Mouse (Mus musculus) bone marrow macrophage, adult 2 months (primary cell): ENCODE results near the gene Cbln3. TPM values are rescaled to one million over a fixed set of nuclear protein-coding genes. Genes with fewer than 3 reads are reported as not detected.
A peak's percentile ranks its signal among the peaks of the same experiment; 100 is the strongest.

Experiments used
- H3K27ac ChIP-seq: 2 replicates; pipeline ENCODE4 v1.5.1; 2012; ENCODE audit warnings: low read depth, low read length; ENCODE audit not compliant: insufficient read depth
- H3K4me1 ChIP-seq: 2 replicates; pipeline ENCODE4 v1.6.1; 2012; ENCODE audit warnings: low read length; ENCODE audit not compliant: control insufficient read depth, insufficient read depth
- H3K4me3 ChIP-seq: 2 replicates; pipeline ENCODE4 v1.5.1; 2012; ENCODE audit warnings: mild to moderate bottlenecking, low read length, moderate library complexity; ENCODE audit not compliant: insufficient read depth
- CTCF ChIP-seq: IDR thresholded peaks from 2 replicates; pipeline ENCODE4 v1.5.1; 2012; ENCODE audit warnings: low read depth, mild to moderate bottlenecking, low read length, moderate library complexity
- POLR2A ChIP-seq: IDR thresholded peaks from 2 replicates; pipeline ENCODE4 v1.6.1; 2012; ENCODE audit warnings: mild to moderate bottlenecking, low read depth, low read length, borderline replicate concordance
- polyA plus RNA-seq: library from polyadenylated mRNA; stranded (reverse); fragments of >200 nt; gene quantifications from 2 replicates; pipeline ENCODE4 v1.2.4, GENCODE M21; 2012; ENCODE audit not compliant: missing spikeins, insufficient read depth, insufficient read length

Cbln3 gene
- polyA plus RNA-seq, 1 experiment: not detected

DNA sequence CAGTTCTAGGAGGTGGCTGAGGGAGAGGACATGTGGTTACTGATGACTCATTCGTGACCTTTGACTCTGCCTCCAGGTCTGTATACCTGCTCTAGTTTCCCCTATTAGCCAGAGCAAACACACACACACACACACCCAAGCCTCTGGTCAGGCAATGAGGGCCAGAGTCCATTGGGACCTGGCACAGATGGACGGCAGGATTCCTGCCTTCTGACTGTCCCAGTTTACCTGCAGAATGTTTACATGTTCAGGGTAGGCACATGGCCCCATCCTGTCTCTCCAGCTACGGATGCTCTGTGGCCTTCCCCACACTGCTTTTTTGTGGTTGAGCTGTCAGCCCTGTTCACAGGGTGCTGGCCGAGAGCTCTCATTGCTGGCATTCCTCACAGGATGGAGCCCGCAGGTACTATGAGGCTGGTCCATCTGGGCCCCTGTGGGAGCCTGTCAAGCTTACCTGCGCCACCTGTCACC, 2.0 kb downstream of the Cbln3 start:
- TF ChIP-seq CTCF (no peak), POLR2A (no peak)
- H3K4me1 ChIP-seq: peaks cover 16% of the 10 kb centered on the region

DNA sequence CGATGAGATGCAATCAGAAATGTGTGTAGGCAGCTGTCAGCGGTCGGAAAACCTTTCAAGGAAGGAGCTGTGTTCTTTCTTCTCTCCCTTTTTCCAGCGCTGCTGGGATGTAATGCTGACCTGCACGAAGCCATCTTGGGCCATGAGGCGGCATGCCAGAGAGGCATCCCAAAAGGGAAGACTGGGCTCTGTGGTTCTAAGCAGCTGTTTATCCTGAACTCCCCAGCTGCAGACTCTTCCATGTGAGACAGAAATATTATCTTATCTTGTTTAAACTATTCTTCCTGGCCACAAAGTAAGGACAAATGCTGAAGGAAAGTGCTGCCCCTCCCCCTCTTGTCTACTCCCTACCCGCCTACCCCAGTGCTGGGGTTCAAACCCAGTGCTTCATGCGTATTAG, 3.2 kb downstream of the Cbln3 start:
- Histone ChIP-seq H3K27ac (no peak overlapping the region), H3K4me3 (no peak overlapping the region), H3K4me1 (peaks cover 7% of the 10 kb centered on the region)
- TF ChIP-seq POLR2A (no peak), CTCF (no peak)

More for the DNA sequence above, 2.0 kb downstream of the Cbln3 start:
- Histone ChIP-seq H3K4me3 (no peak overlapping the region), H3K27ac (no peak overlapping the region)

DNA sequence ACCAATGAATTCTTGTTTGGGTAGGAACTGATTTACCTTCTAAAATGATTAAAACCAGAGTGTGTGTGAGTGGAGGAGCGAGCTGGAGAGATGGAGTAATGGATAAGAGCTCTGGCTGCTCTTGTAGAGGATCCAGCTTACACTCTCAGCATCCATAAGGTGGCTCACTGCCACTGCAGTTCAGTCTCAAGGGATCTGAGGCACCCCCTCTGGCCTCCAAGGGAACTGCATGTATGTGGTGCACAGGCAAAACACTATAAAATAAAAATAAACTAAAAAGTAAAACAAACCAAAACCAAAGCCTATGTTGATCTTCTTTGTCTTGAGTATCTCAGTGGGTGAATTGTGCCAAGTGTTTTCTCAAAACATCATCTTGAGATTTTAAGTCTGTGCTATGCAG, 4.6 kb downstream of the Cbln3 start:
- Histone ChIP-seq H3K27ac (no peak overlapping the region), H3K4me3 (no peak overlapping the region), H3K4me1 (peaks cover 7% of the 10 kb centered on the region)
- TF ChIP-seq POLR2A (no peak), CTCF (0 out of 2 replicates have a peak, but pooled peaks have one; percentile 29)

DNA sequence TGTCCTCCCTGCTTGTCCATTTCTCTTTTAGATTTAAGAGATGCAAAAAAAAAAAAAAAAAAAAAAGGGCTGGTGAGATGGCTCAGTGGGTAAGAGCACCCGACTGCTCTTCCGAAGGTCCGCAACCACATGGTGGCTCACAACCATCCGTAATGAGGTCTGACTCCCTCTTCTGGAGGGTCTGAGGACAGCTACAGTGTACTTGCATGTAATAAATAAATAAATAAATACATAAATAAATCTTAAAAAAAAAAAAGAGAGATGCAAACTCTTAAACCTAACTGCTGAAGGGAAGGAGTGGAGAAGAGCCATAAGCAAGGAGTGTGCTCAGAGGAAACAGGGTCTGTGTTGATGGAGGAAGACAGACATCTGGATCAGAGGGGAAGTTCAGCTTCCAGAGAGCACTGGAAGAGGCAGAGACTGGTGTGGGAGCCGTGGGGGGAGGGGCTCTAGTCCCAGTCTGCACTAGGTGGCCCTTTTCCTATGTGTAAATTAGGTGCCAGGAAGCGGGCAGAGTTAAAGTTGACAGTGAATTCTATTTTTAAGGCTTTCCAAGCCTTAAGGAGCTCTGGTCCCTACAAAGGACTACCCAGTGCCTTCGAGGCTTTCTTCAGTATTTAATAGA, 5.8 kb downstream of the Cbln3 start:
- Histone ChIP-seq H3K4me1 (no peaks in the 10 kb centered on the region), H3K4me3 (no peak overlapping the region), H3K27ac (no peak overlapping the region)
- TF ChIP-seq POLR2A (no peak), CTCF (no peak)

DNA sequence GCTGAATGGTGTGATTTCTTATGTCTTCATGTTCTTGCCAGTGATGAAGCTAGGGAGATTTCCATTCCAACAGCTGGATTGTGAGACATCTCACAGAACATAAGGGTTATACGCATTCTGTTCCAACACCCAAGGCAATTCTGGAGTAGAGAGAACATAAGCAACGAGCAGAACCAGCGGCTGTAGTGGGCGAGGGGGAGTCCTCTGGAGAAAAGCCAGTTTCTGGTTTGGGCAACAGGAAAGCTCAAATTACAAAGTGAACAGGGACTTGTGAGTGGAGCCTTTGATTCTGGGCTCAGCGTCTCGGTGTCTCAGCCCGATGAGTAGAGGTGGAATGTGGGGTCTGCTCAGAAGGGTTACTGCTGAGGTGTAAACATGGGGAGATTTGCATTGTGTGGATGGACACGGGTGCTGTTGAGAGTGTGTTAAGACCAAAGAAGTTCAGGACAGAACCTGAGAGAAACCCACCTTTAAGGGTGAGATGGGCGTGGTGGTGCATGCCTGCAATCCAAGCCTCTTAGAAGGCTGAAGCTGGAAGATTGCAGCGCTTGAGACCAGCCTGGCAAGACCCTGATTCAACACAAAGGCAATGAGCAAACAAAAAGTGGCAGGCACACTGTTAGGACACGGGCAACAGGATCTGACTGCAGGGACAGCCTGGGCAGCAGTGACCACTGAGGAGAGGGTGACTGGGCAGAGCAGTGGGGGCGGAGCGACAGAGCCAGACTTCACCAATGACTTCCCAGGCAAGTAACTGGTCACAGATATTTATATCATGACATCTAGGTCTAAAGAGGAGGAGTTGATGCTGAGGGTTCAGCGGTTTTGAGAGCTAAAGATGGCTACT, 6.5 kb downstream of the Cbln3 start:
- TF ChIP-seq CTCF (no peak), POLR2A (no peak)
- Histone ChIP-seq H3K4me1 (no peaks in the 10 kb centered on the region), H3K27ac (no peak overlapping the region), H3K4me3 (no peak overlapping the region)

DNA sequence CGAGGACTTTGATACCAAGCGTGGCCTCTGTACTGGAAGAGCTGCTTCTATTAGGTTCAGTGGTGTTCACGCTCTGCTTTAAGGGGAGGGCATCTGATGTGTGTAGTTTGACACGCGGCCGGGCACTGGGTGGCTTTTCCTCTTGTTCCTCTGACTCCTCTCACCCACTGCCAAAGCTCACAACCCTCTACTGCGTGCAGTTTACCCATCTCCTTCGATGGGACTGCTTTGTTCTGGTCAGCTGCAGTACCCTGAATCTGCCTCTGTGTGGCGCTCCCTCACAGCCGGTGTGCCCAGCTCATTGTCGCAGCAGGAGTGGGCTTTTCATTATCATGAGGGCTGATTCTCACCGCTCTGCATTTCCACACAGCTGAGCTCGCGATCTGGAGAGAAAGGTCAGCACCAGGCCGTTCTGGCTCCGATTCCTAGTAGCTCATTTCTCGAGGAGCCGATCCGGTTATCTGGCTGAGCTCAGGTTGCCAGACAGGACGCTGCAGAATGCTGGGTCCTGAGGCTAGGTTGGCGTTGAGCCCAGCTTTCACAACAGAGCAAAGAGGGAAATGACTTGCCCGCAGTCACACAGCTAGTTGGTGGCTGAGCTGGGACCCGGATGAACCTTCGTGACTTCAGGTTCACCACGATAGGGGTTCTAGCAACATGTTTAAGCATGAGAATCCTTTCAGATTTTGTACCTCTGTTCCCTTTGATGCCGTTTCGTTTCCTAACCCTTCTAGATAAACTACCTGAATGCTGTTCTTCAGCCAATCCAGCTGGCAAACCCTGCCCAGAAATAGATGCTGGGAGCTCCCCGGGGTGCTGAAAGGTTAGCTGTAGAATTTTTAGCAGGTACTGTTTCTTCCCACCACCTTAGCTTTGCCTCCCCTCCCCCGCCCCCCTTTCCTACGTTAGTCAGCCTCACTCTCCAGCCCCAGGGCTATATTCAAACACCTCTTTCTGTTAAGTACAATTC, 10.2 kb downstream of the Cbln3 start:
- TF ChIP-seq CTCF (peak; percentile 88), POLR2A (no peak)
- Histone ChIP-seq H3K4me3 (peak overlapping the region; percentile 34), H3K27ac (no peak overlapping the region), H3K4me1 (no peaks in the 10 kb centered on the region)

DNA sequence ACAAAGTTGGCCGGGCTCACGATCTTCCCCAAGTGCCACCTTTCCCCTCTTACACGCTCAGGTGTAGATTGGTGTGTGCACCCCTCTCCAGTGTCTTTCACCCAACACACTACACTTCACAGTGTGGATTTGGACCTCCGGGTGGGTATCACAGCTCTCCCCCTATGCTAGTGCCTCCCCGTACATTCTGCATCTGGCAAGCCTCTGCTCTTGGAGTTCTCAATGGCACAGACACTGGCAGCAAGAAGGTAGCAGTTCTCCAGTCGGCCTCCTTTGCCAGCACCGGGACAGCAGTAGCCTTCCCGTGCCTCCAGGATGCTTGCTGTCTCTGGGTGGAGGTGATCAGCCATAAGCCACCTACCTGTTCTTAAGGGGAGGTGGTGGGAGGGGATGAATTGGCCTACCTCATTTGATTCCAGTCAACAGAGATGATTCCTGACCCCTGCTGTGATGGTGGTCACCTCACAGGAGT, 10.9 kb downstream of the Cbln3 start:
- Histone ChIP-seq H3K4me1 (no peaks in the 10 kb centered on the region), H3K4me3 (no peak overlapping the region), H3K27ac (no peak overlapping the region)
- no peak for TF ChIP-seq POLR2A
- TF ChIP-seq CTCF: no peak

DNA sequence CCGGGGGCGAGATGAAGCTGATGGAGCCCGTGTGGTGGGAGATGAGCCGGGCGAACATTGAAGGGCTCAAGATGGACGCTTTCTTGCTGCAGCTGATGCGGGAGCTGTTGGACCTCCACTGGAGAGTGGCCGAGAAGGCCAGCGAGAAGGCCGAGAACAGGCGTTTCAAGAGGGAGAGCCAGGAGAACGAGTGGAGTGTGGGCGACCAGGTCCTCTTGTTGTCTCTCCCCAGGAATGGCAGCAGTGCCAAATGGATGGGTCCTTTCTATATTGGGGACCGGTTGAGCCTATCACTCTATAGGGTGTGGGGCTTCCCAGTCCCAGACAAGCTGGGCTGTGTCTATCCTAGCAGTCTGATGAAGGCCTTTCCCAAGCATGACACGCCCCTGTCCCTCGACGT, 11.6 kb downstream of the Cbln3 start:
- no peak for TF ChIP-seq CTCF
- no peak for TF ChIP-seq POLR2A
- H3K4me3 ChIP-seq: no peak overlapping the region
- H3K27ac ChIP-seq: no peak overlapping the region
- H3K4me1 ChIP-seq: no peaks in the 10 kb centered on the region

DNA sequence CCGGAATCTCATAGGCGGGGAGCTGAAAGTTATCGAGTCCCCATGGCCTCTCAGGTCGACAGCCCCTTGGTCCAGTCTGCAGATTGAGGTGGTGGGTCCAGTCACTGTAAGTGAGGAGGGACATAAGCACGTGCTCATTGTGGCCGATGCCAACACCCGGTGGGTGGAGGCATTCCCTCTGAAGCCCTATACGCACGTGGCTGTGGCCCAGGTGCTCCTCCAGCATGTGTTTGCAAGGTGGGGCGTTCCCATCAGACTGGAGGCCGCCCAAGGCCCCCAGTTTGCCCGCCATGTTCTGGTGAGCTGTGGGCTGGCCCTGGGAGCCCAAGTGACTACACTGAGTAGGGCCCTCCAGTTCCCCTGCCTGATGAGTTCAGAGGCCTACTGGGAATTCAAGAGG, 12.2 kb downstream of the Cbln3 start:
- no peaks in the 10 kb centered on the region for H3K4me1 ChIP-seq
- TF ChIP-seq POLR2A (no peak), CTCF (no peak)
- H3K27ac ChIP-seq: no peak overlapping the region
- H3K4me3 ChIP-seq: no peak overlapping the region
